Mouse (Mus musculus): ENCODE measurements around the gene Ak5.
"Not testable (repeated sequence)": the region's sequence is repeated elsewhere in the genome, so short reads cannot be mapped to it uniquely, and the experiment has no call there.

The Ak5 gene

GRCm38 (mm10) chr3:152668239-152668638 is at the start of gene Ak5:
Gene Ak5, minus strand, starts transcription at chr3:152668360.
- in situ Hi-C loops (cut with MboI; ENCODE audit: low sequenced_read_pairs): no loop called here

GRCm38 (mm10) chr3:152713991-152714902 is 46.1 kb upstream of the Ak5 start, which contains the start of gene Pigk:
Gene Pigk, plus strand, starts transcription at chr3:152714100.
- in situ Hi-C loops (cut with MboI; ENCODE audit: low sequenced_read_pairs): loop anchor here (10.0 kb wide), 1 partner anchor 239 kb away; no protein-coding TSS in a partner anchor

- in situ Hi-C loops (cut with MboI; ENCODE audit: low sequenced_read_pairs): loop anchor here (10.0 kb wide), 1 partner anchor 238 kb away; no protein-coding TSS in a partner anchor
Observed at GRCm38 (mm10) chr3:152712957-152713356, 44.8 kb upstream of the Ak5 start.

- in situ Hi-C loops (cut with MboI; ENCODE audit: low sequenced_read_pairs): loop anchor here (10.0 kb wide), 1 partner anchor 235 kb away; no protein-coding TSS in a partner anchor
Observed at GRCm38 (mm10) chr3:152709936-152710335, 41.8 kb upstream of the Ak5 start.

- in situ Hi-C loops (cut with MboI; ENCODE audit: low sequenced_read_pairs): no loop called here
Observed at GRCm38 (mm10) chr3:152707321-152707823, 39.2 kb upstream of the Ak5 start.

- in situ Hi-C loops (cut with MboI; ENCODE audit: low sequenced_read_pairs): no loop called here
Observed at GRCm38 (mm10) chr3:152706901-152707300, 38.7 kb upstream of the Ak5 start.

- in situ Hi-C loops (cut with MboI; ENCODE audit: low sequenced_read_pairs): no loop called here
Observed at GRCm38 (mm10) chr3:152705826-152706225, 37.7 kb upstream of the Ak5 start.

- in situ Hi-C loops (cut with MboI; ENCODE audit: low sequenced_read_pairs): no loop called here
Observed at GRCm38 (mm10) chr3:152702274-152702843, 34.2 kb upstream of the Ak5 start.

GRCm38 (mm10) chr3:152701536-152701935 is 33.4 kb upstream of the Ak5 start:
- in situ Hi-C loops (cut with MboI; ENCODE audit: low sequenced_read_pairs): not testable (repeated sequence)

GRCm38 (mm10) chr3:152699261-152699660 is 31.1 kb upstream of the Ak5 start:
- in situ Hi-C loops (cut with MboI; ENCODE audit: low sequenced_read_pairs): no loop called here

GRCm38 (mm10) chr3:152698017-152698416 is 29.9 kb upstream of the Ak5 start:
- in situ Hi-C loops (cut with MboI; ENCODE audit: low sequenced_read_pairs): no loop called here

- in situ Hi-C loops (cut with MboI; ENCODE audit: low sequenced_read_pairs): no loop called here
Observed at GRCm38 (mm10) chr3:152694950-152695349, 26.8 kb upstream of the Ak5 start.

- in situ Hi-C loops (cut with MboI; ENCODE audit: low sequenced_read_pairs): no loop called here
Observed at GRCm38 (mm10) chr3:152689105-152689504, 20.9 kb upstream of the Ak5 start.

GRCm38 (mm10) chr3:152688532-152688931 is 20.4 kb upstream of the Ak5 start:
- in situ Hi-C loops (cut with MboI; ENCODE audit: low sequenced_read_pairs): no loop called here

- in situ Hi-C loops (cut with MboI; ENCODE audit: low sequenced_read_pairs): no loop called here
Observed at GRCm38 (mm10) chr3:152674663-152675062, 6.5 kb upstream of the Ak5 start.

GRCm38 (mm10) chr3:152669783-152670182 is 1.6 kb upstream of the Ak5 start:
- in situ Hi-C loops (cut with MboI; ENCODE audit: low sequenced_read_pairs): no loop called here

GRCm38 (mm10) chr3:152668793-152669192 is 633 bp upstream of the Ak5 start:
- in situ Hi-C loops (cut with MboI; ENCODE audit: low sequenced_read_pairs): no loop called here

- in situ Hi-C loops (cut with MboI; ENCODE audit: low sequenced_read_pairs): no loop called here
Observed at GRCm38 (mm10) chr3:152667356-152668211, 576 bp downstream of the Ak5 start.

- in situ Hi-C loops (cut with MboI; ENCODE audit: low sequenced_read_pairs): no loop called here
Observed at GRCm38 (mm10) chr3:152666991-152667355, 1.2 kb downstream of the Ak5 start.

- in situ Hi-C loops (cut with MboI; ENCODE audit: low sequenced_read_pairs): no loop called here
Observed at GRCm38 (mm10) chr3:152658592-152658991, 9.6 kb downstream of the Ak5 start.

GRCm38 (mm10) chr3:152651991-152652390 is 16.2 kb downstream of the Ak5 start:
- in situ Hi-C loops (cut with MboI; ENCODE audit: low sequenced_read_pairs): no loop called here
